Mouse (Mus musculus): ENCODE data around the gene Nbea. TPM values are rescaled to one million over a fixed set of nuclear protein-coding genes. Genes with fewer than 3 reads are reported as not detected.

Nbea gene
- 1.3 and 3.0 TPM in 2 replicates for polyA plus RNA-seq (2012; rRNA removed; ENCODE audit: low replicate concordance)

DNA sequence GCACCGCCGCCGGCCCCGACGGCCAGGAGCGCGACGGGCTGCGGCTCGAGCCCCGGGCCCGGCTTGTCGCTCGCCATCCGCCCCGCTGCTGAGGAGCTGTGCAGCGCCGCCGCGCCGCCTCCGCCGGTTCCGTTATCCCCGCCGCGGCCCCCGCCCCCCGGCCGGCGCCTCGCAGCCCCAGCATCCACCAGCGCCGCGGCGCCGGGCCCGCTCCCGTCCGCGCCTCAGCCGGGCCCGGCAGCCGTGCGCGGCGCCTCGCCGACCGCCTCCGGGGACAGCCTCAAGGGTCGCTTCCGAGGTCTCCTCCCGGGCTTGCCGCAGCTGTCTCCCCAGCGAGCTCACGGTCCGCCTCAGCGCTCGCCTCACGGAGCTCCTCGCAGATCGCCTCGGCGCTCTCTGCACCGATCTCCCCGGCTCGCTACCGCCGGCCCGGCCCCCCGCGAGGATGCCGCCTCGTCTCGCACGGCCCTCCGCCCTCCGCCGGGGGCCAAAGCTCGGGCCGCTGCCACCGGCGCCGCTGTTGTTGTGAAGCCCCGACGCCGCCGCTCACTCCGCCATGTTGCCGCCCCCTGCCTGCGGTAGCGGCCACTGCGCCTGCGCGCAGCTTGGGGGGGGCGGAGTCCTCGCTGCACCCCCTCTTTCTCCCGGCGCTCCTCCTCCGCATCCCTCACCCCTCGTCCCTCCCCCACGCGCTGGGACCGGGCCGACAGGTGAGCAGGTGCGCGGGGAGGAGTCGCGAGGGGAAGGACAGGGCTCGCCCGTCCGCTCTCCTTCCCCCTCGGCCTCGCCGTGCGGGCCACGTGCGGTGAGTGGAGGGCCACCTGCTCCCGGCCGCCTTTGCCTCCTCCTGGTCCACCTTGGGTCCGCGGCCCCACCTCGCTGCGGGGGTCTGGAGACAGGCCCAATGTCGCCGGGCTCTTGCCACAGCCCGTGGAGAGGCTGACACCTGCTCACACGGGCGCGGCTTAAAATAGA lies at the start of gene Nbea:
Nbea (minus strand) TSS at position 543 of the 975 bp plus-strand sequence.

DNA sequence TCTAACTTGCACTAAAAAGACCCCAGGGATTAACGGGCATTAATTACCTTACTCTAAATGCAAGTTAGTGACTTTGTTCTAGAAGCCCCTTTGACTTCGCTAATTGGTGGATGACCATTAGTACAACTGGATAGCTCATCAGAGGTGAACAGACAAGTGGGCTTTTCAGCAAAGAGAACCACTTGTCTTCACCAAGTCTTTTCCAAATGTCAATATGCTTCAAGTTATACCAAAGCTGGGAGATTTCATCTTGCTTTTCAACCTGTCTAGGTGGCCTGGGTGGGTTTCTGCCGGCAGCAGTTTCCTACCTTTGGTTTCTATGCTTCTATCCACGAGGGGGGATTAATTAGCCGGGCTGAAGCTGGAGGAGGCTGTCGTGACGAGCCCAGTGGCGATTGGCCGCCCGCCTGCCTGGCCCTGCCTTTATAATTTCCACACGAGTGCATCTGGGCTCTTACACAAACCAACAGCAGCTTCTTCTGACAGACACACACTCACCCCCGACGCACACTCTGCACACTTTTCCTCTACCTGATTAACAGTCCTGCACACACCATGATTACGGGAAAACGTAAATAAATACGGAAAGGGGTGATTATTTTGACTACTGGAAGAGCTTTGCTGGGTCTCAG lies 401.3 kb downstream of the Nbea start, which contains the start of gene Mab21l1:
Mab21l1 (plus strand) TSS at position 455 of the 632 bp plus-strand sequence.

